Comparison of ENCODE assay signal across 28 mouse cellular contexts in genomic region chr16:58600846-58601245, GRCm38 (mm10). TPM values are rescaled to one million over a fixed set of nuclear protein-coding genes. Genes with fewer than 3 reads are reported as not detected.
DNase-seq lines count a peak whose midpoint lies in the region; ATAC-seq lines count a peak whose summit lies in the region.
"Had no signal": no experiment of that assay in that cellular context is flagged by ENCODE, and none has a peak within 500 bp of the region (broad histone marks: within the 10 kb centered on the region; RNA-seq: fewer than 3 reads in every experiment).

No protein-coding gene starts in this region.

- no peaks in the 10 kb centered on the region for H3K27me3 ChIP-seq in intestine, embryonic 15.5 days (replicated peaks)
- H3K27me3 ChIP-seq: embryonic facial prominence, embryonic 15.5 days; kidney, embryonic 15.5 days; limb, embryonic 13.5 days; liver, embryonic 13.5 days had no signal

- peak; percentile 27 for DNase-seq in cerebellum, adult 11-12 months
- peak; percentile 3 for DNase-seq in heart, adult 8-10 months (ENCODE audit: low spot score)
- no peak for DNase-seq in heart, postnatal 4 days
- DNase-seq in cerebellum, postnatal 14 days, result peak; percentile 6 to 10
- DNase-seq in gastrocnemius, postnatal 36 days, result peak; percentile 24 to 40
- DNase-seq in left cerebral cortex, adult 8-10 months (ENCODE audit: low spot score in 2 of 2), result no peak
- DNase-seq: B cell, adult 2 months; kidney, postnatal 4 days; layer of hippocampus, adult 9-11 months; liver, embryonic 13.5 days; lung, embryonic 14.5 days; thymus, postnatal 36 days had no signal

- H3K9ac ChIP-seq in intestine, embryonic 15.5 days, result no peak overlapping the region
- H3K9ac ChIP-seq: embryonic facial prominence, embryonic 15.5 days; kidney, embryonic 15.5 days; limb, embryonic 13.5 days; liver, embryonic 13.5 days; lung, embryonic 14.5 days had no signal

- H3K4me3 ChIP-seq in intestine, embryonic 15.5 days (replicated peaks), result no peak overlapping the region
- H3K4me3 ChIP-seq: embryonic facial prominence, embryonic 15.5 days; kidney, embryonic 15.5 days; limb, embryonic 13.5 days; liver, embryonic 13.5 days; midbrain, embryonic 10.5 days had no signal

- intact Hi-C loops in gastrocnemius, postnatal 36 days (cut with DNase I), result no loop called here

- H3K9me3 ChIP-seq in intestine, embryonic 15.5 days, result no peaks in the 10 kb centered on the region
- H3K9me3 ChIP-seq: embryonic facial prominence, embryonic 15.5 days; kidney, embryonic 15.5 days; limb, embryonic 13.5 days; liver, embryonic 13.5 days; midbrain, embryonic 10.5 days had no signal

- no peak overlapping the region for H3K27ac ChIP-seq in intestine, embryonic 15.5 days
- H3K27ac ChIP-seq: embryonic facial prominence, embryonic 15.5 days; kidney, embryonic 15.5 days; limb, embryonic 13.5 days; liver, embryonic 13.5 days; macrophage; midbrain, embryonic 10.5 days had no signal

- ATAC-seq in cerebellum, adult (ENCODE audit: insufficient number of reproducible peaks, low FRiP score, low TSS enrichment), result no peak
- ATAC-seq in intestine, embryonic 15.5 days, result no peak
- ATAC-seq: forebrain, embryonic 16.5 days; hindbrain, embryonic 16.5 days; intestine, postnatal 0 days had no signal

- 91% methylated on average over 6 of the region's 6 CpGs for WGBS in intestine, embryonic 15.5 days

- H3K36me3 ChIP-seq in intestine, embryonic 15.5 days, result no peaks in the 10 kb centered on the region
- H3K36me3 ChIP-seq: embryonic facial prominence, embryonic 15.5 days; kidney, embryonic 15.5 days; limb, embryonic 13.5 days; liver, embryonic 13.5 days; midbrain, embryonic 10.5 days had no signal

- H3K4me2 ChIP-seq in intestine, embryonic 15.5 days (replicated peaks), result no peak overlapping the region
- H3K4me2 ChIP-seq: embryonic facial prominence, embryonic 15.5 days; kidney, embryonic 15.5 days; limb, embryonic 13.5 days; liver, embryonic 13.5 days; lung, embryonic 14.5 days had no signal

- no peaks in the 10 kb centered on the region for H3K4me1 ChIP-seq in intestine, embryonic 15.5 days (replicated peaks)
- H3K4me1 ChIP-seq: embryonic facial prominence, embryonic 15.5 days; kidney, embryonic 15.5 days; limb, embryonic 13.5 days; midbrain, embryonic 10.5 days had no signal

RNA-seq across cellular contexts. Expression of gene Gm813, which starts 15.9 kb away (rescaled TPM):
- total RNA-seq in heart, adult 8-10 months (2022), result not detected
- not detected for total RNA-seq in heart, postnatal 4 days (2021)
- not detected for total RNA-seq in gastrocnemius, postnatal 36 days (2021)
- not detected in 2 replicates for polyA plus RNA-seq in intestine, embryonic 15.5 days (2015; fragmentation: Nextera tagmentation; extraction: Ambion mirVana)
- total RNA-seq in left cerebral cortex, adult 8-10 months (2022), result not detected
- total RNA-seq: hematopoietic stem cell, adult 5-6 weeks; monocyte, adult 5-6 weeks had no signal
- polyA plus RNA-seq: embryonic facial prominence, embryonic 15.5 days; forebrain, embryonic 16.5 days; heart, embryonic 14.5 days; hindbrain, embryonic 16.5 days; intestine, postnatal 0 days; kidney, embryonic 15.5 days; limb, embryonic 13.5 days; liver, embryonic 13.5 days; lung, embryonic 14.5 days; macrophage; midbrain, embryonic 10.5 days; neural tube, embryonic 11.5 days; small intestine, adult 2 months; testis, adult 2 months had no signal

RNA-seq across cellular contexts. Expression of gene E330017A01Rik, which starts 37.7 kb away (rescaled TPM):
- not detected for total RNA-seq in heart, adult 8-10 months (2022)
- total RNA-seq in heart, postnatal 4 days (2021), result not detected
- total RNA-seq in gastrocnemius, postnatal 36 days (2021), result not detected
- polyA plus RNA-seq in intestine, embryonic 15.5 days (2015; fragmentation: Nextera tagmentation; extraction: Ambion mirVana), result not detected in 2 replicates
- not detected for total RNA-seq in left cerebral cortex, adult 8-10 months (2022)
- total RNA-seq: hematopoietic stem cell, adult 5-6 weeks; monocyte, adult 5-6 weeks had no signal
- polyA plus RNA-seq: embryonic facial prominence, embryonic 15.5 days; forebrain, embryonic 16.5 days; heart, embryonic 14.5 days; hindbrain, embryonic 16.5 days; intestine, postnatal 0 days; kidney, embryonic 15.5 days; limb, embryonic 13.5 days; liver, embryonic 13.5 days; lung, embryonic 14.5 days; macrophage; midbrain, embryonic 10.5 days; neural tube, embryonic 11.5 days; small intestine, adult 2 months had no signal

Comparison
In these comparisons a context has a peak if more than half of its experiments do, and no peak if none do; other contexts are left out.
1. DNase-seq: peak in cerebellum, adult 11-12 months (single experiment), heart, adult 8-10 months (single experiment), cerebellum, postnatal 14 days (2 of 2) and gastrocnemius, postnatal 36 days (2 of 2); none in heart, postnatal 4 days (single experiment) and left cerebral cortex, adult 8-10 months (0 of 2).